Mouse (Mus musculus) megakaryocyte, embryonic 14.5 days (primary cell): ENCODE data around the gene Slc10a3.

Experiments used
- FLI1 ChIP-seq: IDR thresholded peaks from 2 replicates; pipeline ENCODE4 v1.6.1; 2012; ENCODE audit warnings: low read length, inconsistent platforms, mixed read lengths
- GATA1 ChIP-seq: IDR thresholded peaks from 3 replicates; pipeline ENCODE4 v1.6.1; 2012; ENCODE audit warnings: mixed read lengths, low read length, inconsistent platforms, borderline replicate concordance

DNA sequence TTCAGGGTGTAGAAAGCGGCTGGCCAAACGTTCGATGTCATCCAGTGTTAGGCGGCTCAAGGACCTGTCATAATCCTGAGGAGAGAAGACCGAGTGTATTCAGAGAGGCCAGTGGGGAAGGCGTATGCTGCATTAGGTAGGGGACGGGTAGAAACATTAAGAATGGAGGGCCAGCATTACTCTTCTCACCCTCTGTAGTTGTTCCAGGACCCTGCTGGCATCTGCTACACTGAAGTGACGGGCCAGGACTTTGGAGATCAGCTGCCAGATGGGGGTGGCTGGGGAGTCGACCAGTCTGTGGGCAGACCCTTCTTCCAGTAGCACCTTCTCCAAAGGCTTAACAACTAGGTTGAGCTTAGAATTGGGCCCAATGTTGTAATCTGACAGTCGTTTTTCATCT is 5.6 kb downstream of the Slc10a3 start:
- TF ChIP-seq GATA1 (no peak), FLI1 (no peak)
